Mouse (Mus musculus): ENCODE measurements at regions not wholly inside any gene's neighbourhood (a gene's known extent, or its start where the extent isn't known, plus 50 kb on each side); places are given as distances from the start of the nearest gene placed in this dataset.
A peak's percentile ranks its signal among the peaks of the same experiment; 100 is the strongest.

GRCm38 (mm10) chr6:51251432-51251831 lies 181.0 kb upstream of the Nfe2l3 start:
- Histone ChIP-seq H3K4me1 (ENCODE audit: control insufficient read depth, insufficient read depth, low read length) (peaks cover 5% of the 10 kb centered on the region), H3K27me3 (replicated peaks; ENCODE audit: control insufficient read depth, insufficient read depth, low read length) (no peaks in the 10 kb centered on the region), H3K9me3 (ENCODE audit: control insufficient read depth, low read length) (no peaks in the 10 kb centered on the region), H3K4me3 (ENCODE audit: low read depth, low read length) (no peak overlapping the region), H3K4me2 (ENCODE audit: low read depth, low read length) (no peak overlapping the region), H3K27ac (replicated peaks; ENCODE audit: low read depth, low read length) (no peak overlapping the region), H3K9ac (ENCODE audit: low read depth, low read length) (no peak overlapping the region), H3K36me3 (ENCODE audit: control insufficient read depth, insufficient read depth, low read length) (no peaks in the 10 kb centered on the region)
- WGBS: 92% methylated on average over 2 of the region's 2 CpGs
- ATAC-seq (ENCODE audit: low read depth): no peak
- no peak for DNase-seq (ENCODE audit: low spot score)

GRCm38 (mm10) chr6:51252721-51253120 lies 179.7 kb upstream of the Nfe2l3 start:
- Histone ChIP-seq H3K9ac (ENCODE audit: low read depth, low read length) (no peak overlapping the region), H3K4me1 (ENCODE audit: control insufficient read depth, insufficient read depth, low read length) (peaks cover 10% of the 10 kb centered on the region), H3K9me3 (ENCODE audit: control insufficient read depth, low read length) (no peaks in the 10 kb centered on the region), H3K27me3 (replicated peaks; ENCODE audit: control insufficient read depth, insufficient read depth, low read length) (no peaks in the 10 kb centered on the region), H3K4me2 (ENCODE audit: low read depth, low read length) (no peak overlapping the region), H3K4me3 (ENCODE audit: low read depth, low read length) (no peak overlapping the region), H3K36me3 (ENCODE audit: control insufficient read depth, insufficient read depth, low read length) (no peaks in the 10 kb centered on the region), H3K27ac (replicated peaks; ENCODE audit: low read depth, low read length) (no peak overlapping the region)
- no peak for ATAC-seq (ENCODE audit: low read depth)
- 79% methylated on average over 3 of the region's 3 CpGs for WGBS
- DNase-seq (ENCODE audit: low spot score): no peak

- no peak overlapping the region for H3K4me2 ChIP-seq (ENCODE audit: low read depth, low read length)
- H3K27ac ChIP-seq (replicated peaks; ENCODE audit: low read depth, low read length): no peak overlapping the region; the same call in 1 of the 2 replicates
- H3K9ac ChIP-seq (ENCODE audit: low read depth, low read length): 0 out of 2 replicates have a peak overlapping the region, but pooled peaks have one; percentile 30
- peaks cover 8% of the 10 kb centered on the region; the same call in 1 of the 2 replicates for H3K9me3 ChIP-seq (ENCODE audit: control insufficient read depth, low read length)
- H3K4me1 ChIP-seq (ENCODE audit: control insufficient read depth, insufficient read depth, low read length): peaks cover 10% of the 10 kb centered on the region
- H3K36me3 ChIP-seq (ENCODE audit: control insufficient read depth, insufficient read depth, low read length): no peaks in the 10 kb centered on the region
- 41% methylated on average over 4 of the region's 4 CpGs for WGBS
- H3K27me3 ChIP-seq (replicated peaks; ENCODE audit: control insufficient read depth, insufficient read depth, low read length): no peaks in the 10 kb centered on the region
- DNase-seq (ENCODE audit: low spot score) (peak; percentile 80), ATAC-seq (ENCODE audit: low read depth) (no peak)
- H3K4me3 ChIP-seq (ENCODE audit: low read depth, low read length): no peak overlapping the region
These were observed 175.8 kb upstream of the Nfe2l3 start for GRCm38 (mm10) chr6:51256631-51257030.

GRCm38 (mm10) chr6:51257524-51257923 lies 174.9 kb upstream of the Nfe2l3 start:
- H3K36me3 ChIP-seq (ENCODE audit: control insufficient read depth, insufficient read depth, low read length): no peaks in the 10 kb centered on the region
- H3K27ac ChIP-seq (replicated peaks; ENCODE audit: low read depth, low read length): no peak overlapping the region
- DNase-seq (ENCODE audit: low spot score) (no peak), ATAC-seq (ENCODE audit: low read depth) (no peak)
- H3K4me1 ChIP-seq (ENCODE audit: control insufficient read depth, insufficient read depth, low read length): peaks cover 10% of the 10 kb centered on the region
- H3K9me3 ChIP-seq (ENCODE audit: control insufficient read depth, low read length): peaks cover 8% of the 10 kb centered on the region; the same call in 1 of the 2 replicates
- WGBS: 81% methylated on average over 6 of the region's 6 CpGs
- no peak overlapping the region for H3K4me2 ChIP-seq (ENCODE audit: low read depth, low read length)
- H3K4me3 ChIP-seq (ENCODE audit: low read depth, low read length): no peak overlapping the region
- H3K9ac ChIP-seq (ENCODE audit: low read depth, low read length): no peak overlapping the region
- H3K27me3 ChIP-seq (replicated peaks; ENCODE audit: control insufficient read depth, insufficient read depth, low read length): no peaks in the 10 kb centered on the region

- peaks cover 8% of the 10 kb centered on the region; the same call in 1 of the 2 replicates for H3K9me3 ChIP-seq (ENCODE audit: control insufficient read depth, low read length)
- H3K27me3 ChIP-seq (replicated peaks; ENCODE audit: control insufficient read depth, insufficient read depth, low read length): no peaks in the 10 kb centered on the region
- DNase-seq (ENCODE audit: low spot score) (no peak), ATAC-seq (ENCODE audit: low read depth) (no peak)
- 75% methylated on average over 2 of the region's 2 CpGs for WGBS
- no peak overlapping the region for H3K4me3 ChIP-seq (ENCODE audit: low read depth, low read length)
- no peak overlapping the region for H3K27ac ChIP-seq (replicated peaks; ENCODE audit: low read depth, low read length)
- peaks cover 10% of the 10 kb centered on the region for H3K4me1 ChIP-seq (ENCODE audit: control insufficient read depth, insufficient read depth, low read length)
- no peaks in the 10 kb centered on the region for H3K36me3 ChIP-seq (ENCODE audit: control insufficient read depth, insufficient read depth, low read length)
- no peak overlapping the region for H3K4me2 ChIP-seq (ENCODE audit: low read depth, low read length)
- H3K9ac ChIP-seq (ENCODE audit: low read depth, low read length): no peak overlapping the region
These were observed 174.2 kb upstream of the Nfe2l3 start for GRCm38 (mm10) chr6:51258304-51258703.

GRCm38 (mm10) chr6:51263595-51263994 lies 168.9 kb upstream of the Nfe2l3 start:
- H3K27me3 ChIP-seq (replicated peaks; ENCODE audit: control insufficient read depth, insufficient read depth, low read length): no peaks in the 10 kb centered on the region
- WGBS: 73% methylated on average over 4 of the region's 4 CpGs
- H3K9me3 ChIP-seq (ENCODE audit: control insufficient read depth, low read length): peaks cover 8% of the 10 kb centered on the region; the same call in 1 of the 2 replicates
- H3K4me2 ChIP-seq (ENCODE audit: low read depth, low read length): no peak overlapping the region
- H3K27ac ChIP-seq (replicated peaks; ENCODE audit: low read depth, low read length): no peak overlapping the region
- no peak overlapping the region for H3K4me3 ChIP-seq (ENCODE audit: low read depth, low read length)
- no peaks in the 10 kb centered on the region for H3K36me3 ChIP-seq (ENCODE audit: control insufficient read depth, insufficient read depth, low read length)
- DNase-seq (ENCODE audit: low spot score) (no peak), ATAC-seq (ENCODE audit: low read depth) (no peak)
- 0 out of 2 replicates have a peak, but pooled peaks cover 1% of the 10 kb centered on the region for H3K4me1 ChIP-seq (ENCODE audit: control insufficient read depth, insufficient read depth, low read length)
- no peak overlapping the region for H3K9ac ChIP-seq (ENCODE audit: low read depth, low read length)

GRCm38 (mm10) chr6:51265329-51265728 lies 167.1 kb upstream of the Nfe2l3 start:
- peaks cover 10% of the 10 kb centered on the region; the same call in 1 of the 2 replicates for H3K4me1 ChIP-seq (ENCODE audit: control insufficient read depth, insufficient read depth, low read length)
- no peak overlapping the region for H3K4me3 ChIP-seq (ENCODE audit: low read depth, low read length)
- peaks cover 8% of the 10 kb centered on the region; the same call in 1 of the 2 replicates for H3K9me3 ChIP-seq (ENCODE audit: control insufficient read depth, low read length)
- no peak overlapping the region for H3K9ac ChIP-seq (ENCODE audit: low read depth, low read length)
- no peak overlapping the region for H3K4me2 ChIP-seq (ENCODE audit: low read depth, low read length)
- no peak for DNase-seq (ENCODE audit: low spot score)
- no peak overlapping the region for H3K27ac ChIP-seq (replicated peaks; ENCODE audit: low read depth, low read length)
- no peak for ATAC-seq (ENCODE audit: low read depth)
- WGBS: 78% methylated on average over 3 of the region's 3 CpGs
- H3K27me3 ChIP-seq (replicated peaks; ENCODE audit: control insufficient read depth, insufficient read depth, low read length): no peaks in the 10 kb centered on the region
- H3K36me3 ChIP-seq (ENCODE audit: control insufficient read depth, insufficient read depth, low read length): no peaks in the 10 kb centered on the region

- H3K4me3 ChIP-seq (ENCODE audit: low read depth, low read length): no peak overlapping the region
- H3K9me3 ChIP-seq (ENCODE audit: control insufficient read depth, low read length): no peaks in the 10 kb centered on the region
- WGBS: 90% methylated on average over 6 of the region's 6 CpGs
These were observed 165.7 kb upstream of the Nfe2l3 start for GRCm38 (mm10) chr6:51266721-51267120.

GRCm38 (mm10) chr6:51267888-51268287 lies 164.6 kb upstream of the Nfe2l3 start:
- no peaks in the 10 kb centered on the region for H3K27me3 ChIP-seq (replicated peaks; ENCODE audit: control insufficient read depth, insufficient read depth, low read length)
- peaks cover 10% of the 10 kb centered on the region; the same call in 1 of the 2 replicates for H3K4me1 ChIP-seq (ENCODE audit: control insufficient read depth, insufficient read depth, low read length)
- no peaks in the 10 kb centered on the region for H3K9me3 ChIP-seq (ENCODE audit: control insufficient read depth, low read length)
- 92% methylated on average over 5 of the region's 5 CpGs for WGBS
- ATAC-seq (ENCODE audit: low read depth) (no peak), DNase-seq (ENCODE audit: low spot score) (no peak)
- H3K9ac ChIP-seq (ENCODE audit: low read depth, low read length): no peak overlapping the region
- peak overlapping the region; percentile 85 for H3K4me2 ChIP-seq (ENCODE audit: low read depth, low read length)
- no peak overlapping the region for H3K4me3 ChIP-seq (ENCODE audit: low read depth, low read length)
- no peak overlapping the region for H3K27ac ChIP-seq (replicated peaks; ENCODE audit: low read depth, low read length)
- no peaks in the 10 kb centered on the region for H3K36me3 ChIP-seq (ENCODE audit: control insufficient read depth, insufficient read depth, low read length)

More at GRCm38 (mm10) chr6:51266721-51267120, 165.7 kb upstream of the Nfe2l3 start:
- H3K36me3 ChIP-seq (ENCODE audit: control insufficient read depth, insufficient read depth, low read length): no peaks in the 10 kb centered on the region
- H3K27me3 ChIP-seq (replicated peaks; ENCODE audit: control insufficient read depth, insufficient read depth, low read length): no peaks in the 10 kb centered on the region
- peaks cover 10% of the 10 kb centered on the region; the same call in 1 of the 2 replicates for H3K4me1 ChIP-seq (ENCODE audit: control insufficient read depth, insufficient read depth, low read length)
- H3K4me2 ChIP-seq (ENCODE audit: low read depth, low read length): no peak overlapping the region
- no peak overlapping the region for H3K27ac ChIP-seq (replicated peaks; ENCODE audit: low read depth, low read length)
- DNase-seq (ENCODE audit: low spot score) (no peak), ATAC-seq (ENCODE audit: low read depth) (no peak)
- no peak overlapping the region for H3K9ac ChIP-seq (ENCODE audit: low read depth, low read length)
